Mouse (Mus musculus) testis, adult 2 months (tissue): ENCODE data around the gene Mdk. TPM values are rescaled to one million over a fixed set of nuclear protein-coding genes. Genes with fewer than 3 reads are reported as not detected.
A peak's percentile ranks its signal among the peaks of the same experiment; 100 is the strongest.

Source experiments
- H3K27ac ChIP-seq: fragments of 200-500 bp; 2 replicates; pipeline ENCODE4 v1.5.1; 2012; ENCODE audit warnings: low read depth, low read length; ENCODE audit not compliant: control insufficient read depth, insufficient read depth
- H3K27me3 ChIP-seq: fragments of 200-500 bp; 2 replicates; pipeline ENCODE4 v1.6.1; 2012; ENCODE audit warnings: mild to moderate bottlenecking, low read length, moderate library complexity; ENCODE audit not compliant: control insufficient read depth, insufficient read depth
- H3K36me3 ChIP-seq: fragments of 200-500 bp; 2 replicates; pipeline ENCODE4 v1.6.1; 2012; ENCODE audit warnings: mild to moderate bottlenecking, low read length; ENCODE audit not compliant: control insufficient read depth, insufficient read depth
- H3K4me1 ChIP-seq: fragments of 200-500 bp; 2 replicates; pipeline ENCODE4 v1.6.1; 2012; ENCODE audit warnings: low read length; ENCODE audit not compliant: control insufficient read depth, insufficient read depth
- H3K4me3 ChIP-seq: fragments of 200-500 bp; 2 replicates; pipeline ENCODE4 v1.5.1; 2012; ENCODE audit warnings: low read depth, mild to moderate bottlenecking, low read length, moderate library complexity, mixed read lengths; ENCODE audit not compliant: control insufficient read depth
- CTCF ChIP-seq: fragments of 200-500 bp; IDR thresholded peaks from 2 replicates; pipeline ENCODE4 v1.5.1; 2012; ENCODE audit warnings: low read depth, mild to moderate bottlenecking, inconsistent platforms, low read length, moderate library complexity; ENCODE audit not compliant: control insufficient read depth, insufficient read depth, insufficient replicate concordance
- POLR2A ChIP-seq: fragments of 200-500 bp; IDR thresholded peaks from 2 replicates; pipeline ENCODE4 v1.6.1; 2012; ENCODE audit warnings: low read depth, mild to moderate bottlenecking, inconsistent platforms, low read length, moderate library complexity; ENCODE audit not compliant: control insufficient read depth
- polyA plus RNA-seq: library from polyadenylated mRNA; depleted of rRNA; stranded (reverse); fragments of >200 nt; gene quantifications from 2 replicates; pipeline ENCODE4 v1.2.3, GENCODE M21; 2012

The Mdk gene
- polyA plus RNA-seq, 1 experiment, result 9.6 TPM

DNA sequence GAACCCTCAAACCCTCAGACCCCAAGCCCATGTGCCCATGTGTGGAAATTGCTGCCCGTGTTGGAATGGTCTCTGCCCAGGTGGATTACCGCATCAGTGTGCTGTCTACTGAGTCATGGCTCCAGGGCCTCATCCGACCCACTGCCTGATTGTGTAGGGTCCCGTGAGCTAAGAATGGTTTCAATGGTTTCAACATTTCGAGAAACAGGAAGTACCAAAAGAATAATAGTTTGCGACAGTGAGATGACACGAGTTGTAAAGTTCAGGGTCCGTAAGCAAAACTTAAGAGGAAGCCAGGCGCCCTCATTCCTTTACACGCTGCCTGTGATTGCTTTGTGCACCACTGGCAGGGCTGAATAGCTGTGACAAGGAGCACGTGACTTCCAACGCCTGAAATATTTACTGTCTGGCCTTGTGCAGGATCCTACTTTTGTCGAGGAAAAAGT is 40.0 kb upstream of the Mdk start:
- Histone ChIP-seq H3K27me3 (peaks cover 5% of the 10 kb centered on the region), H3K4me3 (no peak overlapping the region), H3K4me1 (peaks cover 16% of the 10 kb centered on the region), H3K36me3 (no peaks in the 10 kb centered on the region), H3K27ac (no peak overlapping the region)
- TF ChIP-seq POLR2A, result no peak
- TF ChIP-seq CTCF, result no peak

DNA sequence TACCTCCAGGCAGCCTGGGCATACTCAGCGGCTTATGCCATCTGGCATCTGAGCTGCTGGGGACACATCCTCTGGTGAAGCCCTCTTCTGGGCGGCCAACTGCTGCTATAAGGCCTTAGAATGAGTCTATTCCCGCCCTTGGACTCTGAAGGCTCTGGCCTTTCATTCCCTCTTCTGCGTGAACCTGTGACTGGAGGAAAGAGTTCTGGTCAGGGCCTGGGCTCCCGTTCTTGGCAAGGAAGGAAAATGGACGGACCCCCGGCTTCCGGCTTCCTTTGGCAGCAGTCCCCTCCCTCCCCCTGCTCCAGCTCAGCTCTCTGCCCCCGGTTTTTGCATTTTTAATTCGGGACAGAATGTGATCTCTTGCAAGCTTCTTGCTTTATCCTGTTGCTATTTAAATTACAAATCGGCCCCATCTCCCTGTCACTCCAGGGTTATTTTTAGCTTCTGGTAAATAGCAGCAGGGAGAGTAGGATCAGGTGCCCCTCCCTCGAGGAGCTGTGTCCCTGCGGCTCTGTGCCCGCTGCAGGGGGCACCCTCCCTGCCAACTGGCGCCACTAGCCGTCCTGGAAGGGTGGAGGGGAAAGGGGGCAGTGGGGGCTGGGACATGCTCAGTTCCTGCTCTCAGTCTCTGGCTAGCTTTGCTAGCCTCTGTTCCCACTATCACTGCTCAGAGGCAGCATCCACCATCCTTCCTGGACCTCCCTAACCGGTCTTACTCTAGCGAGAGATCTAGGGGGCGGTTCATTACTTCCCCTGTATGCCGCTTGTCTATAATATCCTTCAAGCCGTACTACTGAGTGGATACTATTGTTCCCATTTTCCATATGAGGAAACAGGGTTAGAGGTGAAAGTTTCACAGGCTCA is 39.4 kb upstream of the Mdk start:
- H3K4me3 ChIP-seq, result no peak overlapping the region
- H3K4me1 ChIP-seq, result peaks cover 16% of the 10 kb centered on the region
- no peaks in the 10 kb centered on the region for H3K36me3 ChIP-seq
- H3K27me3 ChIP-seq, result peaks cover 5% of the 10 kb centered on the region
- no peak overlapping the region for H3K27ac ChIP-seq
- TF ChIP-seq CTCF, result no peak
- no peak for TF ChIP-seq POLR2A

DNA sequence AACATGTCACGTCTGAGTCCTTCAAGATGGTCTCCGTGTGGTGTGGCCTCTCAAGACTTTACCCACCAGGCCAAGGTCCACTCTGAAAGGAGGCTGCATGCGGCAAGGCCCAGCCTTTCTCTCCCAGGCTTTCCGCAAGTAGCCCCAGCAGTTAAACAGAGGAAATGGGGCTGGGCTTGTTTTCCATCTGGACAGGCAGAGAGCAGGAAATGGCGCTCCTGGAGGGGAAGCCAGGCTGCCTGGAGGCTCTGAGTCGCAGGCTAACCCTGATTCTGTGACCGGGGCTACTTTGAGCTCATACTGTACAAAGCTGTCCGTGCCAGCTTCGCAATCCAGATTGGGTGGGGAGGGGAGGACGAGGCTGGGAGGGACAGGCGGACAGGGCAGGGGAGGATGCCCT is 35.9 kb upstream of the Mdk start:
- Histone ChIP-seq H3K27ac (no peak overlapping the region), H3K27me3 (no peaks in the 10 kb centered on the region), H3K4me1 (peaks cover 12% of the 10 kb centered on the region), H3K36me3 (no peaks in the 10 kb centered on the region), H3K4me3 (no peak overlapping the region)
- TF ChIP-seq CTCF (no peak), POLR2A (no peak)

DNA sequence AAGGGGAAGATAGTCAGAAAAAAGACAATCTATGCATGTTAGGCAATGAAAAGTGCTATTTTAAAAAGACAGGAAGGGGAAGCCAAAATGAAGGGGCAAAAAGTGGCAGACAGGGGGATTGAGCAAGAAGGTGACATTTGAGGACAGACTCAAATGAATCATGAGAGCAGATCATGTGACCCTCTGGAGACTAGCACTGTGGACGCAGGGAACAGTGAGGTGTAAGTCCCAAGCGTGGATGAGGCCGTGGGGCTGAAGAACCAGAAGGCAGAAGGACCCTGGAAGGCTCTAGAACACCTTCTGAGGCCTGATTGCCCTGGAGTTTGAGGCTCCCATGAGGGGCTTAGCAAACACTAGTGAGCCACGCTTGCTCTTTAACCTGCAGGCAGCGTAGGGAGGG is 34.3 kb upstream of the Mdk start:
- Histone ChIP-seq H3K27me3 (no peaks in the 10 kb centered on the region), H3K4me1 (peaks cover 12% of the 10 kb centered on the region), H3K36me3 (no peaks in the 10 kb centered on the region), H3K4me3 (no peak overlapping the region), H3K27ac (no peak overlapping the region)
- TF ChIP-seq CTCF, result no peak
- no peak for TF ChIP-seq POLR2A

DNA sequence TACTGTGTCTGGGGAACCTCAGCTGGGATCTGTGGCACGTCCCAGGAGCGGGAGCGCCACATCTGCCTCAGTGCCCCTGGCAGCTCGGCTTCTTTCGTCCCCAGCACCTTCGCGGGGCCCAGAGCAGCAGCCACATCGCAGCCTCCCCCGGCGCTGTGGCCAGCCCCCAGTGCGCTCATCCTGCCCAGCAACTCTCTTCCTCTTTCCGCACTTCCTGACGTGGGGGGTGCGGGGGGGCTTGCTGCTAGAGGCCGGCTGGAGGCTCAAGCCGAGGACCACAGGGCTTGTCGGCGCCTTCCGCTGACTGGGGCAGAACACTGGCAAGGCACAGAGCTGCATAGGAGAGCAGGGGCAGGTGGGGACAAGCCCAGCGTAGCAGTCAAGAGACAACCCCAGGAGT is 33.3 kb upstream of the Mdk start:
- Histone ChIP-seq H3K4me3 (no peak overlapping the region), H3K27me3 (no peaks in the 10 kb centered on the region), H3K27ac (no peak overlapping the region), H3K36me3 (no peaks in the 10 kb centered on the region), H3K4me1 (peaks cover 12% of the 10 kb centered on the region)
- TF ChIP-seq POLR2A (no peak), CTCF (no peak)

DNA sequence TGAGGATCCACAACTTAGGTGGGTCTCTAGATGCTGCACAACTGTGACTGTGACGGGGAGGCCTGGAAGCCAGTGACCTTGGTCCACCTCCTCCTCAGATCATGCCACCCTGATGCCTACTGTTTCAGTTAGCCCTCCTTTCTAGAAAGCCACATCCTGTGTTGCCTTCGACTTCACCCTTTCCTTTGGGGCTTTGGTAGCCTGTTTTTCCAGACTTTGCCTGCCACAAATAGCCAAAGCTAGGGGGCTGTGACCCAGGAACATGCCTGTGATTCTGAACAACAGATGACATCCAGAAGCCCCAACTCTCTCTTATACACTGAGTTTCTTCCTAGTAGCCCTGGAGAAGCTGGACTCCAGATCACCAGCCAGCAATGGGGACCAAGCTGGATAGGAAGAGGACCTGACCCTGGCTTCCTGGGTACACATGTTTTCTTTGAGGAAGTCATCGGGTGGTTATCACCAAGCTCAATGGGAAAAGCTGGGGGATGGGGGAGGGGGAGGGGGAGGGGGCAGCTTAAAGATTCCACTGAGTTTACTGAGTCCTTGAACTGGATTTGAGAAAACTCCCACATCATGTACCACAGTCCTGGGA is 32.6 kb upstream of the Mdk start:
- H3K27me3 ChIP-seq, result no peaks in the 10 kb centered on the region
- no peaks in the 10 kb centered on the region for H3K36me3 ChIP-seq
- peaks cover 12% of the 10 kb centered on the region for H3K4me1 ChIP-seq
- H3K4me3 ChIP-seq, result no peak overlapping the region
- no peak for TF ChIP-seq POLR2A
- no peak for TF ChIP-seq CTCF
- no peak overlapping the region for H3K27ac ChIP-seq

DNA sequence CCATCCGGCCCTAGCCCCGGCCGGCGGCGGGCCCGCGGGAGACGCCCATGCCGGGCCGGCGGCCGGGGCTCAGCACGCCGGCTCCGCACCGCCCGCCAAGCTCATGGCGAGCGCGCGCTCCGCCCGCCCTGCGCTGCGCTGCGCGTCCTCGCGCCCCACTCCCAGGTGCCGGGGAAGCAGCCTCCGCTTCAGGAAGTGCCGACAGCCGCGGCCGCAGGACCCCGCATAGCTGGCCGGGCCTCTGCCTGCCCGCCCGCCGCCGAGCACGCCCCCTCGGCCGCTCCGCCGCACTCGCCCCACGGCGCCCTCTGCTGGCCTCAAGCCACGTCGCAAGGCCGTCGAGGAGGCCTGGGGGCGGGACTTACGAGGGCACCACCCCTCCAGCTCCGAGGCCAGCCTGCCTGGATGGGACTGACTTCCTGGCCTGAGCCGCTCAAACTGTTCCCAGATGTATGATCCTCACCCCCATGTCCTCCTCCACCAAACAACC is 31.4 kb upstream of the Mdk start:
- peak overlapping the region; percentile 89 for H3K4me3 ChIP-seq
- peaks cover 12% of the 10 kb centered on the region for H3K4me1 ChIP-seq
- no peaks in the 10 kb centered on the region for H3K36me3 ChIP-seq
- H3K27me3 ChIP-seq, result no peaks in the 10 kb centered on the region
- TF ChIP-seq CTCF (peak; percentile 79), POLR2A (peak; percentile 27; the same call in 1 of the 2 replicates)
- H3K27ac ChIP-seq, result no peak overlapping the region
